ENCODE assay signal across 17 mouse cellular contexts in genomic region chr10:43084087-43084366, GRCm38 (mm10).
A peak's percentile ranks its signal among the peaks of the same experiment; 100 is the strongest.
DNase-seq lines count a peak whose midpoint lies in the region; ATAC-seq lines count a peak whose summit lies in the region.
"Had no signal": no experiment of that assay in that cellular context is flagged by ENCODE, and none has a peak within 500 bp of the region (broad histone marks: within the 10 kb centered on the region; RNA-seq: fewer than 3 reads in every experiment).

No protein-coding gene starts in this region.

- no peaks in the 10 kb centered on the region for H3K27me3 ChIP-seq in forebrain, embryonic 15.5 days
- H3K27me3 ChIP-seq in hindbrain, embryonic 13.5 days = no peaks in the 10 kb centered on the region
- no peaks in the 10 kb centered on the region for H3K27me3 ChIP-seq in midbrain, embryonic 13.5 days
- no peaks in the 10 kb centered on the region for H3K27me3 ChIP-seq in kidney, embryonic 14.5 days (ENCODE audit: control insufficient read depth, insufficient read depth, low read length)
- H3K27me3 ChIP-seq in liver, embryonic 11.5 days (replicated peaks; ENCODE audit: control insufficient read depth, insufficient read depth, low read length) = no peaks in the 10 kb centered on the region
- H3K27me3 ChIP-seq: stomach, embryonic 15.5 days had no signal

- 0 out of 2 replicates have a peak overlapping the region, but pooled peaks have one; percentile 19 for H3K9ac ChIP-seq in forebrain, embryonic 15.5 days (replicated peaks)
- peak overlapping the region; percentile 53; the same call in 1 of the 2 replicates for H3K9ac ChIP-seq in hindbrain, embryonic 13.5 days
- 0 out of 2 replicates have a peak overlapping the region, but pooled peaks have one; percentile 0 for H3K9ac ChIP-seq in midbrain, embryonic 13.5 days (replicated peaks)
- no peak overlapping the region for H3K9ac ChIP-seq in kidney, embryonic 14.5 days (ENCODE audit: low read depth, low read length)
- H3K9ac ChIP-seq in liver, embryonic 11.5 days (ENCODE audit: low read depth, low read length) = no peak overlapping the region
- H3K9ac ChIP-seq: lung, embryonic 14.5 days; stomach, embryonic 15.5 days had no signal

- WGBS in forebrain, embryonic 15.5 days = 9% methylated on average over 6 of the region's 6 CpGs
- WGBS in hindbrain, embryonic 13.5 days = 32% methylated on average over 6 of the region's 6 CpGs
- 14% methylated on average over 6 of the region's 6 CpGs for WGBS in midbrain, embryonic 13.5 days
- WGBS in kidney, embryonic 14.5 days = 49% methylated on average over 6 of the region's 6 CpGs
- WGBS in liver, embryonic 11.5 days = 64% methylated on average over 6 of the region's 6 CpGs

- no peak overlapping the region for H3K4me3 ChIP-seq in forebrain, embryonic 15.5 days
- H3K4me3 ChIP-seq in hindbrain, embryonic 13.5 days = no peak overlapping the region
- no peak overlapping the region for H3K4me3 ChIP-seq in midbrain, embryonic 13.5 days (replicated peaks)
- no peak overlapping the region for H3K4me3 ChIP-seq in kidney, embryonic 14.5 days (ENCODE audit: low read length)
- H3K4me3 ChIP-seq in liver, embryonic 11.5 days (ENCODE audit: low read depth, low read length) = no peak overlapping the region
- H3K4me3 ChIP-seq: stomach, embryonic 15.5 days had no signal

- ATAC-seq in forebrain, embryonic 15.5 days (replicated peaks) = peak; percentile 21; the same call in 1 of the 2 replicates
- ATAC-seq in hindbrain, embryonic 13.5 days (ENCODE audit: low FRiP score) = peak; percentile 9
- ATAC-seq in midbrain, embryonic 13.5 days = peak; percentile 72
- no peak for ATAC-seq in kidney, embryonic 14.5 days (ENCODE audit: low FRiP score, low TSS enrichment)
- ATAC-seq in liver, embryonic 11.5 days (replicated peaks; ENCODE audit: low FRiP score) = no peak

- no peaks in the 10 kb centered on the region for H3K9me3 ChIP-seq in forebrain, embryonic 15.5 days
- H3K9me3 ChIP-seq in hindbrain, embryonic 13.5 days = no peaks in the 10 kb centered on the region
- no peaks in the 10 kb centered on the region for H3K9me3 ChIP-seq in midbrain, embryonic 13.5 days
- no peaks in the 10 kb centered on the region for H3K9me3 ChIP-seq in kidney, embryonic 14.5 days (ENCODE audit: control insufficient read depth, low read length)
- no peaks in the 10 kb centered on the region for H3K9me3 ChIP-seq in liver, embryonic 11.5 days (ENCODE audit: control insufficient read depth, low read length)
- H3K9me3 ChIP-seq: stomach, embryonic 15.5 days had no signal

- H3K27ac ChIP-seq in forebrain, embryonic 15.5 days (replicated peaks) = peak overlapping the region; percentile 76
- peak overlapping the region; percentile 84 for H3K27ac ChIP-seq in hindbrain, embryonic 13.5 days
- peak overlapping the region; percentile 76 for H3K27ac ChIP-seq in midbrain, embryonic 13.5 days
- H3K27ac ChIP-seq in kidney, embryonic 14.5 days (ENCODE audit: low read depth, low read length) = no peak overlapping the region
- no peak overlapping the region for H3K27ac ChIP-seq in liver, embryonic 11.5 days (ENCODE audit: low read depth, low read length)
- H3K27ac ChIP-seq: stomach, embryonic 15.5 days had no signal

- H3K4me1 ChIP-seq in forebrain, embryonic 15.5 days = peaks cover 33% of the 10 kb centered on the region
- H3K4me1 ChIP-seq in hindbrain, embryonic 13.5 days (replicated peaks) = peaks cover 52% of the 10 kb centered on the region
- peaks cover 38% of the 10 kb centered on the region for H3K4me1 ChIP-seq in midbrain, embryonic 13.5 days (replicated peaks)
- no peaks in the 10 kb centered on the region; the same call in 1 of the 2 replicates for H3K4me1 ChIP-seq in kidney, embryonic 14.5 days (ENCODE audit: control insufficient read depth, insufficient read depth, low read length)
- H3K4me1 ChIP-seq in liver, embryonic 11.5 days (replicated peaks; ENCODE audit: control insufficient read depth, insufficient read depth, low read length) = no peaks in the 10 kb centered on the region
- H3K4me1 ChIP-seq: stomach, embryonic 15.5 days had no signal

- peak overlapping the region; percentile 10; the same call in 1 of the 2 replicates for H3K4me2 ChIP-seq in forebrain, embryonic 15.5 days (replicated peaks)
- H3K4me2 ChIP-seq in hindbrain, embryonic 13.5 days = peak overlapping the region; percentile 17; the same call in 1 of the 2 replicates
- H3K4me2 ChIP-seq in midbrain, embryonic 13.5 days (replicated peaks) = peak overlapping the region; percentile 1; the same call in 1 of the 2 replicates
- H3K4me2 ChIP-seq in kidney, embryonic 14.5 days (replicated peaks; ENCODE audit: low read depth, low read length) = no peak overlapping the region
- H3K4me2 ChIP-seq in liver, embryonic 11.5 days = no peak overlapping the region
- H3K4me2 ChIP-seq: heart, embryonic 11.5 days; lung, embryonic 14.5 days; stomach, embryonic 15.5 days had no signal

- DNase-seq in right cerebral cortex, adult 2 months (ENCODE audit: low spot score in 2 of 2) = no peak
- no peak for DNase-seq in layer of hippocampus, adult 9-10 months (ENCODE audit: low spot score)
- DNase-seq in liver, embryonic 11.5 days (ENCODE audit: low spot score) = no peak
- DNase-seq: cerebellum, postnatal 14 days; embryo, embryonic 11 days; gastrocnemius, postnatal 36 days; heart, postnatal 14 days; layer of hippocampus, postnatal 36 days; liver; lung, embryonic 14.5 days; thymus, adult 2 months had no signal

- H3K36me3 ChIP-seq in forebrain, embryonic 15.5 days = peaks cover 2% of the 10 kb centered on the region; the same call in 1 of the 2 replicates
- H3K36me3 ChIP-seq in hindbrain, embryonic 13.5 days = peaks cover 23% of the 10 kb centered on the region
- peaks cover 19% of the 10 kb centered on the region for H3K36me3 ChIP-seq in midbrain, embryonic 13.5 days
- no peaks in the 10 kb centered on the region for H3K36me3 ChIP-seq in kidney, embryonic 14.5 days (ENCODE audit: control insufficient read depth, insufficient read depth, low read length)
- H3K36me3 ChIP-seq in liver, embryonic 11.5 days (ENCODE audit: control insufficient read depth, insufficient read depth, low read length) = no peaks in the 10 kb centered on the region
- H3K36me3 ChIP-seq: stomach, embryonic 15.5 days had no signal

Comparison
In these comparisons a context has a peak if more than half of its experiments do, and no peak if none do; other contexts are left out.
1. ATAC-seq: peak in forebrain, embryonic 15.5 days (single experiment), hindbrain, embryonic 13.5 days (single experiment) and midbrain, embryonic 13.5 days (single experiment); none in kidney, embryonic 14.5 days (single experiment) and liver, embryonic 11.5 days (single experiment).
2. H3K27ac ChIP-seq: peak in forebrain, embryonic 15.5 days (single experiment), hindbrain, embryonic 13.5 days (single experiment) and midbrain, embryonic 13.5 days (single experiment); none in kidney, embryonic 14.5 days (single experiment) and liver, embryonic 11.5 days (single experiment).
3. H3K4me2 ChIP-seq: peak in forebrain, embryonic 15.5 days (single experiment), hindbrain, embryonic 13.5 days (single experiment) and midbrain, embryonic 13.5 days (single experiment); none in kidney, embryonic 14.5 days (single experiment) and liver, embryonic 11.5 days (single experiment).
4. H3K9ac ChIP-seq: peak in forebrain, embryonic 15.5 days (single experiment), hindbrain, embryonic 13.5 days (single experiment) and midbrain, embryonic 13.5 days (single experiment); none in kidney, embryonic 14.5 days (single experiment) and liver, embryonic 11.5 days (single experiment).